Mouse (Mus musculus): ENCODE results near the gene St3gal6.

The St3gal6 gene

GRCm38 (mm10) chr16:58521182-58521581, 2.9 kb downstream of the St3gal6 start:
- no peak for DNase-seq (ENCODE audit: low read depth, low spot score)

GRCm38 (mm10) chr16:58520457-58520856, 3.6 kb downstream of the St3gal6 start:
- no peak for DNase-seq (ENCODE audit: low read depth, low spot score)

- DNase-seq (ENCODE audit: low read depth, low spot score): no peak
Measured at GRCm38 (mm10) chr16:58519650-58520073, 4.4 kb downstream of the St3gal6 start.

GRCm38 (mm10) chr16:58516960-58517798, 6.9 kb downstream of the St3gal6 start:
- DNase-seq (ENCODE audit: low read depth, low spot score): no peak

- no peak for DNase-seq (ENCODE audit: low read depth, low spot score)
Measured at GRCm38 (mm10) chr16:58516161-58516560, 7.9 kb downstream of the St3gal6 start.

- no peak for DNase-seq (ENCODE audit: low read depth, low spot score)
Measured at GRCm38 (mm10) chr16:58514565-58514964, 9.5 kb downstream of the St3gal6 start.

GRCm38 (mm10) chr16:58513755-58514154, 10.3 kb downstream of the St3gal6 start:
- DNase-seq (ENCODE audit: low read depth, low spot score): no peak

GRCm38 (mm10) chr16:58512887-58513286, 11.2 kb downstream of the St3gal6 start:
- no peak for DNase-seq (ENCODE audit: low read depth, low spot score)

- peak; percentile 41 for DNase-seq (ENCODE audit: low read depth, low spot score)
Measured at GRCm38 (mm10) chr16:58512181-58512761, 11.8 kb downstream of the St3gal6 start.

- DNase-seq (ENCODE audit: low read depth, low spot score): no peak
Measured at GRCm38 (mm10) chr16:58504945-58505344, 19.1 kb downstream of the St3gal6 start.

- DNase-seq (ENCODE audit: low read depth, low spot score): no peak
Measured at GRCm38 (mm10) chr16:58502566-58502965, 21.5 kb downstream of the St3gal6 start.

- no peak for DNase-seq (ENCODE audit: low read depth, low spot score)
Measured at GRCm38 (mm10) chr16:58501760-58502301, 22.2 kb downstream of the St3gal6 start.

- DNase-seq (ENCODE audit: low read depth, low spot score): no peak
Measured at GRCm38 (mm10) chr16:58499650-58500049, 24.4 kb downstream of the St3gal6 start.

- no peak for DNase-seq (ENCODE audit: low read depth, low spot score)
Measured at GRCm38 (mm10) chr16:58499172-58499584, 24.9 kb downstream of the St3gal6 start.

- no peak for DNase-seq (ENCODE audit: low read depth, low spot score)
Measured at GRCm38 (mm10) chr16:58497886-58498713, 25.9 kb downstream of the St3gal6 start.

GRCm38 (mm10) chr16:58496791-58497190, 27.3 kb downstream of the St3gal6 start:
- DNase-seq (ENCODE audit: low read depth, low spot score): no peak

- DNase-seq (ENCODE audit: low read depth, low spot score): no peak
Measured at GRCm38 (mm10) chr16:58487861-58488260, 36.2 kb downstream of the St3gal6 start.

- DNase-seq (ENCODE audit: low read depth, low spot score): no peak
Measured at GRCm38 (mm10) chr16:58482296-58482695, 41.7 kb downstream of the St3gal6 start.

GRCm38 (mm10) chr16:58481906-58482270, 42.2 kb downstream of the St3gal6 start:
- no peak for DNase-seq (ENCODE audit: low read depth, low spot score)

GRCm38 (mm10) chr16:58481219-58481905, 42.7 kb downstream of the St3gal6 start:
- DNase-seq (ENCODE audit: low read depth, low spot score): no peak

- DNase-seq (ENCODE audit: low read depth, low spot score): no peak
Measured at GRCm38 (mm10) chr16:58479898-58480448, 44.1 kb downstream of the St3gal6 start.

Data from embryo, embryonic 11.5 days (tissue).